Mouse (Mus musculus) regulatory T cell (primary cell): ENCODE results near the gene Cfhr2.

Source experiments
- in situ Hi-C: fragments of 300-600 bp; cut with MboI, MseI; formaldehyde crosslinking; loops from one replicate; pipeline ENCODE4 v1.15.1; 2025; ENCODE audit warnings: high pct_unique_total_duplicates

The Cfhr2 gene

DNA sequence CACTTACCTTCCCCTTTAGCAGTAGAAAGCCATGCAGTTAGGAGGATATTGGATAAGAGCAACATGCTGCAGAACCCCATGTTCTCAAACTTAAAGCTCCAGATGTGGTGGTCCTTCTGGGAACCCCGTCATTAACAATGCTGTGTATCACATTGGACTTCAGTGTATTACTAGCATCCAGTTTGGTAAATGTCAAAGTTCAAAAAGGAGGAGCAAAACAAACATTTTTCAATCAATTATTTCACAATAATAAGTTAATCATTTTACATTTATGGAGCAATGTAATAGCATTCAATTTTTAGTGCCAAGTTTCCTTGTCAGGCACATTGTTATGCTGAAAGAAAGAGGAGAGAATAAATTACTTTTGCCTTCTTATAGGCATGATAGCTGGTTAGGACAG is at the start of gene Cfhr2:
Gene Cfhr2, minus strand, starts transcription at position 155 of the 400 bp plus-strand sequence.
- in situ Hi-C loops: no loop called here

DNA sequence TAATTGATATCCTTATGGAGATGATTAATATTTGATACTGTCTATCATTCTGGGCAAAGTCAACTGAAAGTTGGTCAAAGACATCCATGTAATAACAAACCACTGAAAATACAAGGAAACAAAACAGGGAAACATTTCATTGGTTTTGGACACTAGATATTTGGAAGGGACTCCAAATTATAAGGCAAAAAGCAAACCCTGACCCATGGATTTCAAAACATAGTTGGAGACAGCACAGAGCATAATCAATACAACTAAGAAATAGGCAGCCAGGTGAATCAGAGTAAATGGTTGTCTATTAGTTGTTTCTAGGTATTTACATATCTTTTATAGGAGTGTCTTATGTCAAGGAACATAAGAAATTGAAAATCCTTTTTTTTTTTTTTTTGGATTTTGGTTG is 5.2 kb upstream of the Cfhr2 start:
- in situ Hi-C loops: no loop called here

DNA sequence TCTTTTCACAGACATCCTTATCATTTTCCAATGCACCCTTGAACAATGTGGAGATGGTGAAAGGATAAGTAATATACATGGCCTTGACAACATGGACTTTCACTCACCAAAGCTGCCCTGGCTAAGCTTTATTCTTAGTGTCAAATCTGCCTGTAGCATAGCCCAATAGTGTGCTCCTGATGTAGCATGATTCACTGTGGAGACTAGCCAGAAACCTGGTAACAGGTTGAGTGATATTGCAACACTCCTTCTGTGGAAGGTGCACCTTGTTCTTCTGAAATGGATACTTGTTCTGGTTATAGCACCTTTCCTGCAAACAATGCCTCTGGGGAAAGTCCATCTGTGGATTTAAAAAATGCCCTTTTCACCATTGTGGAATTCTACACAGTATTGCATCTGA is 1.7 kb upstream of the Cfhr2 start:
- in situ Hi-C loops: no loop called here

DNA sequence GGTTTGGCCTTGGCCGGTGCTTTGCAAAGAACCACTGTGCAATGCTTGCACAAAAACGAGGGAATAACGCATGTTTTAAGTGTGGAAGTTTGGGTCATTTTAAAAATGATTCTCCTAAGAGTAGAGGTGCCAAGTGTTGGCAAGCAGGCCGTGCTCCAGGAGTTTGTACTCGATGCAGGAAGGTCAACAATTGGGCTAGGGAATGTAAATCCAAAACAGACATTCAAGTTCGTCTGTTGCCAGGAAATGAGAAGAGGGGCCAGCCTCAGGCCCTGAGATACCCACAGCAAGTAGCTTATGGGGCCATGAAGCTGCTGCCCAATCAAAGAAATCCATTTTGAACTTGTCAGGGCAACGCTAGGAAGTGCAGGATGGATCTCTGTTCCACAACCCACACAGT is 18.8 kb downstream of the Cfhr2 start:
- in situ Hi-C loops: no loop called here

DNA sequence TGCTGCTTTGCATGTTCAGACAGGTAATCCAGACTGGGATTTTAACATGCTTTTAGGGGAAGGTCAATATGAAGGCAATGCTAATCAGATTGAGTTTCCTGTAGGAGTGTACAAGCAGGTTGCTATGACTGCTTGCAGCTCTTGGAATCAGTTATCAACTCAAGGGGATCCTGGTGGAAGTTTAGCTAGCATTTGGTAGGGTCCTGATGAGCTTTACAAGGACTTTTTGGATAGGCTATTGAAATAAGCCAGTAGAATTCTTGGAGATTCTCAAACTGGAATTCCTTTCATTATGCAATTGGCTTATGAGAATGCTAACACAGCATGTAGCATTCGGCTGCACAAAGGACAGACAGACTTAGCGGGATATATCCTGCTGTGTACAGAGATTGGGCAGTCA is 19.2 kb downstream of the Cfhr2 start:
- in situ Hi-C loops: no loop called here

DNA sequence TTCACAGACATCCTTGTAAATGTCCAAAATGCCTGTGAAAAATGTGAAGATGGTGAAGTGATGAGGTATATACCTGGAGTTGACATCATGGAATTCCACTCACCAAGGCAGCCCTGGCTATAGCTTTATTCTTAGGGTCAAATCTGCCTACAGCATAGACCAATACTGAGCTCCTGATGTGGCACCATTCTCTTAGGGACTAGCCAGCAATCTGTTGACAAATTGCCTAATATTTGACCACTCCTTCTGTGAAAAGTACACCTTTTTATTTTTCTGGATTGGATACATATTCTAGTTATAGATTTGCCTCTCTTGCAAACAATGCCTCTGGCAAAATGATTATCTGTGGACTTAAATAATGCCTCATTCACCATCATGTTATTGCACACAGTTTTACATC is 49.9 kb downstream of the Cfhr2 start:
- in situ Hi-C loops: no loop called here

DNA sequence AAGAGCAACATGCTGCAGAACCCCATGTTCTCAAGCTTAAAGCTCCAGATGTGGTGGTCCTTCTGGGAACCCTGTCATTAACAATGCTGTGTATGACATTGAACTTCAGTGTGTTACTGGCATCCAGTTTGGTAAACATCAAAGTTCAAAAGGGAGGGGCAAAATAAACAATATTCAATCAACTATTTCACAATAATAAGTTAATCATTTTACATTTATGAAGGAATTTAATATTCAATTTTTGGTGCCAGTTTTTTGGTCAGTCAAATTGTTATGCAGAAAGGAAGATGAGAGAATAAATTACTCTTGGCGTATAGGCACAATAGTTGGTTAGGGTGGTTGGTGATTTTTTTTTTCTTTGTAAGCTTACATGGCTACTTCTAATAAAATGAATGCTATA is 77.4 kb downstream of the Cfhr2 start, which contains the start of gene Gm4788:
Gene Gm4788, minus strand, starts transcription at position 101 of the 400 bp plus-strand sequence.
- in situ Hi-C loops: loop anchor here (25.0 kb wide), 1 partner anchor 869 kb away; no protein-coding TSS in a partner anchor

DNA sequence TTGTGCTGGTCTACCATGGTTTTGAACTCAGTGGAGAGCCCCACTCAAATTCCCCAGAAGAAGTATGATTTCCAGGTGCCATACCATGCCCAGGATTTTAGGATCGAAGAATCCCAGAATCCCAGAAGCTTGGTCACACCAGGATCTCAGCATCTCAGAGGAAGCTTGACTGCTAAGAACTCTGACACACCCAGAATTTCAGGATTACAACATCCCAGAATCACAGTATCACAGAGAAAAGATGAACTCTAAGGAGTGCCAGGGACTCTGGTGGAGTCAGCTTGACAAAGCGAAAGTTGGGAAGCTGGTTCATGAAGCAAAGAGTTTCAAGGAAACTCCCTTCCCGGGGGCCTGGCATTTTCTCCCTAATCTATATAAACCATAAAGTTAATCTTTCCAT is 88.6 kb downstream of the Cfhr2 start:
- in situ Hi-C loops: loop anchor here (5.0 kb wide), 1 partner anchor 47 kb away; no protein-coding TSS in a partner anchor
